Mouse (Mus musculus): ENCODE results near the gene Olfr1417. TPM values are rescaled to one million over a fixed set of nuclear protein-coding genes. Genes with fewer than 3 reads are reported as not detected.
"Not testable (repeated sequence)": the region's sequence is repeated elsewhere in the genome, so short reads cannot be mapped to it uniquely, and the experiment has no call there.

Olfr1417 gene
- polyA plus RNA-seq (2012), result not detected in 2 replicates

DNA sequence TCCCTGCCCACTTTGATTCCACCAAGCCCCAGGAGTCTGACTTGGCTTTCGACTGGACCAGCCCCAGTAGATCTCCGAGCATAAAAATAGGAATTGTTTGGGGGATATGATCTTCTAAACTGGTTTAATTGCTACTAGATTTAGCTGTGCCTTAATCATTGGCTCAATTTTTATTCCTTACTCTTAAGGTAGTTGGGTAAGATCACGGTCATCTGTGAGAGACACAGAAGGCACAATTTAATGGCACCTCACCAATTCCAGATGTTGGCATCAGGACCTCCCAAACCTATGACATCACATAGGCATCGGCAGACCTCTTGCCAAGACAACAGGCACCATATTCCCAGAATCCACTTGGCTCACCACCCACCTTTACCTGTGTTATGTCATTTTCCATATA lies at the start of gene Olfr1417:
Gene Olfr1417, minus strand, starts transcription at position 101 of the 400 bp plus-strand sequence.
- TF ChIP-seq TAL1 (IDR thresholded peaks at IDR 0.05; ENCODE audit: low read length), result no peak
- TF ChIP-seq GATA1 (IDR thresholded peaks at IDR 0.05; ENCODE audit: low read length), result no peak
- no peaks in the 10 kb centered on the region for H3K4me1 ChIP-seq (ENCODE audit: control insufficient read depth)
- H3K9me3 ChIP-seq (ENCODE audit: control insufficient read depth, low read length), result no peaks in the 10 kb centered on the region
- no peaks in the 10 kb centered on the region for H3K36me3 ChIP-seq (ENCODE audit: control insufficient read depth)
- no peak within 1 kb of the TSS for H3K4me3 ChIP-seq (replicated peaks)
- no peaks in the 10 kb centered on the region for H3K27me3 ChIP-seq (ENCODE audit: control insufficient read depth)

DNA sequence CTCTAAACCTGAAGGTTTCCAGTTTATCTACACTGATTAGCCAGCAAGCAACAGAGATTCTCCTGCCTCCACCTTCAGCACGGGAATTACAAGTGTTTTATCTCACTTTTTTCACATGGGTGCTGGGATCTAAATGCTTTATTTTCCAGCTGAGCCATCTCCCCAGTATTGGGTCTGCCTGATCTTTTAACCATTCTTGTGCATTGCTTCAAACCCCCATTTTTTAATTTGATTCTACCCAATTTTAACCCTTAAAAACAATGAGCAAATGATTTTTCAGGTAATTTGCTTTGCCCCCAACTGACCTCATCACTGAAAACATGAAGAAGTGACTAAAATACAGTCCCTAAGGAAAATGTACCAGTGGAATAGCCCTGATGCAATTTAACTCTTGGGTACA lies 47.2 kb upstream of the Olfr1417 start, which contains the start of gene Olfr1420:
Gene Olfr1420, plus strand, starts transcription at position 301 of the 400 bp plus-strand sequence.
- no peaks in the 10 kb centered on the region for H3K9me3 ChIP-seq (ENCODE audit: control insufficient read depth, low read length)
- H3K4me3 ChIP-seq (replicated peaks), result no peak within 1 kb of the TSS
- TF ChIP-seq GATA1 (IDR thresholded peaks at IDR 0.05; ENCODE audit: low read length) (no peak), TAL1 (IDR thresholded peaks at IDR 0.05; ENCODE audit: low read length) (no peak)
- H3K4me1 ChIP-seq (ENCODE audit: control insufficient read depth), result no peaks in the 10 kb centered on the region
- no peaks in the 10 kb centered on the region for H3K27me3 ChIP-seq (ENCODE audit: control insufficient read depth)
- H3K36me3 ChIP-seq (ENCODE audit: control insufficient read depth), result no peaks in the 10 kb centered on the region

DNA sequence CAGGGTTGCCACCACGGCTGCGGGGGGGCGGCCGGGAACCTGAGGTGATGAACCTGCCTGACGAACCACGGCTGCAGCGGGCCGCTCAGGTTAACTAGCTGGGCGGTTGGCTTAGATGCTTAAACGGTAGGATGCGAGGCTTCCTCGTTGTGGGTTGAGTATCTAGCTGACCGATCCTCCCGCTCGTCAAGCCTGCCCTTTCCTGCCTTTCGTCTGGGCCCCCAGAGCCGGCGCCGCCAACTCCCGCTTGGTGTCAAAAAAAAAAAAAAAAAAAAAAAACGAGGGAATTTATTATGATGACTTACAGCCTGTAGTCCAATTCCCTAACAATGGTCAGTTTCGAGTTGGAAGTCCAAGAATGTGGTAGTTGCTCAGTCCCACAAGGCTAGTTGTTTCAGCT lies 39.4 kb upstream of the Olfr1417 start:
- not testable (repeated sequence) for H3K36me3 ChIP-seq (ENCODE audit: control insufficient read depth); H3K9me3 ChIP-seq (ENCODE audit: control insufficient read depth, low read length); H3K4me3 ChIP-seq (replicated peaks); H3K4me1 ChIP-seq (ENCODE audit: control insufficient read depth); H3K27me3 ChIP-seq (ENCODE audit: control insufficient read depth)

DNA sequence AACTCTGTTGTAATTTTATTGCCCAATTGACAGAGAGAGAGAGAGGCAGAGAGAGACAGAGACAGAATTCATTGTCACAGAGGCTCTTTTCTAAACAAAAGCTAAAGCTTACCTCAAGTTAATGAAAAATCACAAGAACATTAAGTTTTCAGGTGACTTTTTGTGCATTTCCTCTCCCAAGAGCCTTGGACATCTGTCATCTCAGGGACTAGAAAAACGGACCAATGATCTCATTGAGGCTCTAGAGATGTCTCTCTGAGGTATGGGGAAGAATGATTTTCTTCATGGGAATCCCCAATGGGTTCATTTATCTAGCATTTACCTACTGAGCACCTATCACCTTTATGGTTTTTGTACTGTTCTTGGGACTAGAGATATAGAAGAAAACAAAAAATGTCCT lies 36.0 kb upstream of the Olfr1417 start, which contains the start of gene Olfr1419:
Gene Olfr1419, minus strand, starts transcription at position 101 of the 400 bp plus-strand sequence.
- Histone ChIP-seq H3K27me3 (ENCODE audit: control insufficient read depth) (peaks cover 3% of the 10 kb centered on the region; the same call in 1 of the 2 replicates), H3K9me3 (ENCODE audit: control insufficient read depth, low read length) (no peaks in the 10 kb centered on the region), H3K4me1 (ENCODE audit: control insufficient read depth) (no peaks in the 10 kb centered on the region), H3K36me3 (ENCODE audit: control insufficient read depth) (no peaks in the 10 kb centered on the region), H3K4me3 (replicated peaks) (no peak within 1 kb of the TSS)
- TF ChIP-seq GATA1 (IDR thresholded peaks at IDR 0.05; ENCODE audit: low read length) (no peak), TAL1 (IDR thresholded peaks at IDR 0.05; ENCODE audit: low read length) (no peak)

DNA sequence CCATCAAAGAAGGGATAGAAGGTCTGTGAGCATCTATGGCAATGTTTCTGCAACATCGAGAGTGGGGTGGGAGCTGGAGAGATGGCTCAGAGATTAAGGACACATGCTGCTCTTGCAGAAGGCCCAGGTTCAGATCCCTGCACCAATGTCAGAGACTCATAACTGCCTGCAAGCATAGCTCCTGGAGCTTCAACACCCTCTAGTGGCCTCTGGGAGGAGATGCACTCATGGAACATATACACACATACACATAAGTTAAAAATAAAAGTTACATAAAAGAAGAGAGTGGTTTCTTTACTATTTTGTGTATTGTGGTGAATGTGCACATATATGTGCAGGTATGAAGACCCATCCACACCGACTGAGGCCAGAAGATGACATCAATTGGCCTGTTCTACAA lies 28.8 kb upstream of the Olfr1417 start:
- Histone ChIP-seq H3K36me3 (ENCODE audit: control insufficient read depth) (no peaks in the 10 kb centered on the region), H3K9me3 (ENCODE audit: control insufficient read depth, low read length) (peaks cover 8% of the 10 kb centered on the region), H3K27me3 (ENCODE audit: control insufficient read depth) (peaks cover 7% of the 10 kb centered on the region), H3K4me1 (ENCODE audit: control insufficient read depth) (no peaks in the 10 kb centered on the region), H3K4me3 (replicated peaks) (no peak overlapping the region)
- TF ChIP-seq TAL1 (IDR thresholded peaks at IDR 0.05; ENCODE audit: low read length) (no peak), GATA1 (IDR thresholded peaks at IDR 0.05; ENCODE audit: low read length) (no peak)

GRCm38 (mm10) chr19:11860966-11861365 lies 21.9 kb upstream of the Olfr1417 start, which contains the start of gene Olfr1418:
Gene Olfr1418 (minus strand): TSS chr19:11861066.
- Histone ChIP-seq H3K4me3 (replicated peaks) (no peak within 1 kb of the TSS), H3K36me3 (ENCODE audit: control insufficient read depth) (no peaks in the 10 kb centered on the region), H3K27me3 (ENCODE audit: control insufficient read depth) (no peaks in the 10 kb centered on the region), H3K4me1 (ENCODE audit: control insufficient read depth) (no peaks in the 10 kb centered on the region), H3K9me3 (ENCODE audit: control insufficient read depth, low read length) (peaks cover 2% of the 10 kb centered on the region; the same call in 1 of the 2 replicates)
- TF ChIP-seq TAL1 (IDR thresholded peaks at IDR 0.05; ENCODE audit: low read length), result no peak
- TF ChIP-seq GATA1 (IDR thresholded peaks at IDR 0.05; ENCODE audit: low read length), result no peak

- Histone ChIP-seq H3K4me3 (replicated peaks) (no peak overlapping the region), H3K36me3 (ENCODE audit: control insufficient read depth) (no peaks in the 10 kb centered on the region), H3K27me3 (ENCODE audit: control insufficient read depth) (no peaks in the 10 kb centered on the region), H3K9me3 (ENCODE audit: control insufficient read depth, low read length) (no peaks in the 10 kb centered on the region), H3K4me1 (ENCODE audit: control insufficient read depth) (no peaks in the 10 kb centered on the region)
- TF ChIP-seq GATA1 (IDR thresholded peaks at IDR 0.05; ENCODE audit: low read length), result no peak
Measured at GRCm38 (mm10) chr19:11856506-11856905, 17.5 kb upstream of the Olfr1417 start.

GRCm38 (mm10) chr19:11854821-11855220 lies 15.8 kb upstream of the Olfr1417 start:
- TF ChIP-seq TAL1 (IDR thresholded peaks at IDR 0.05; ENCODE audit: low read length) (no peak), GATA1 (IDR thresholded peaks at IDR 0.05; ENCODE audit: low read length) (no peak)
- no peaks in the 10 kb centered on the region for H3K36me3 ChIP-seq (ENCODE audit: control insufficient read depth)

DNA sequence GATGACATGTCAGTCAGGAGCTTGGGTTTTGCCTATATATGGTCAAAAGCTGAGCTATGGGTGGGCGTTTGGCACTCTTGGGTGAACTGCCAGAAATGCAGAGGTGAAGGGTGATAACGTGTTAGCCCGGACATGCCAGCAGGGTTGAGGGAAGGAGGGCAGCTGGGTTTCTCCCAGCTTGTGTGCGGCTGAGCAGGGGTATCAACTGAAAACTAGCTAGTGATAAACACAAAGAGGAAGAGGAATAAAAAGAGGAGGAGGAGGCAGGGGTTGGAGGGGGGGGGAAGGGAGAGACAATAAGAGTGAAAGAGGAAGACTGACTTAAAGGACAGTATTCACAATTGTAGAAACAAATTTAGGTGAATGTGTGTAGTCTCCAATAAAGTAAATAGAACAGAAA lies 13.6 kb upstream of the Olfr1417 start:
- Histone ChIP-seq H3K4me1 (ENCODE audit: control insufficient read depth) (no peaks in the 10 kb centered on the region), H3K27me3 (ENCODE audit: control insufficient read depth) (no peaks in the 10 kb centered on the region), H3K9me3 (ENCODE audit: control insufficient read depth, low read length) (no peaks in the 10 kb centered on the region), H3K36me3 (ENCODE audit: control insufficient read depth) (no peaks in the 10 kb centered on the region), H3K4me3 (replicated peaks) (no peak overlapping the region)
- TF ChIP-seq GATA1 (IDR thresholded peaks at IDR 0.05; ENCODE audit: low read length), result no peak
- no peak for TF ChIP-seq TAL1 (IDR thresholded peaks at IDR 0.05; ENCODE audit: low read length)

More at GRCm38 (mm10) chr19:11854821-11855220, 15.8 kb upstream of the Olfr1417 start:
- H3K27me3 ChIP-seq (ENCODE audit: control insufficient read depth), result no peaks in the 10 kb centered on the region
- no peak overlapping the region for H3K4me3 ChIP-seq (replicated peaks)
- no peaks in the 10 kb centered on the region for H3K4me1 ChIP-seq (ENCODE audit: control insufficient read depth)
- H3K9me3 ChIP-seq (ENCODE audit: control insufficient read depth, low read length), result no peaks in the 10 kb centered on the region

- Histone ChIP-seq H3K4me1 (ENCODE audit: control insufficient read depth) (no peaks in the 10 kb centered on the region), H3K4me3 (replicated peaks) (no peak overlapping the region), H3K36me3 (ENCODE audit: control insufficient read depth) (no peaks in the 10 kb centered on the region), H3K27me3 (ENCODE audit: control insufficient read depth) (no peaks in the 10 kb centered on the region), H3K9me3 (ENCODE audit: control insufficient read depth, low read length) (no peaks in the 10 kb centered on the region)
- TF ChIP-seq GATA1 (IDR thresholded peaks at IDR 0.05; ENCODE audit: low read length) (no peak), TAL1 (IDR thresholded peaks at IDR 0.05; ENCODE audit: low read length) (no peak)
Measured at GRCm38 (mm10) chr19:11846333-11846732, 7.3 kb upstream of the Olfr1417 start.
